Mouse (Mus musculus) kidney, embryonic 14.5 days (tissue): Measurements from ENCODE around the gene Nprl3. TPM values are rescaled to one million over a fixed set of nuclear protein-coding genes. Genes with fewer than 3 reads are reported as not detected.

ENCODE experiments used
- ATAC-seq: fragments of 200-750 bp; cut with Nextera tagmentation; 2 replicates; pipeline ENCODE4 v1.8.0; 2017; ENCODE audit warnings: moderate number of reproducible peaks, mild to moderate bottlenecking, moderate TSS enrichment, moderate library complexity; ENCODE audit not compliant: low FRiP score, low TSS enrichment
- H3K27ac ChIP-seq: fragments of 300-500 bp; sonication (generic); 2 replicates; pipeline ENCODE4 v1.5.1; 2014; ENCODE audit warnings: low read depth, mild to moderate bottlenecking, low read length, moderate library complexity, mixed read lengths
- H3K27me3 ChIP-seq: fragments of 300-500 bp; sonication (generic); 2 replicates; pipeline ENCODE4 v1.6.1; 2014; ENCODE audit warnings: mild to moderate bottlenecking, low read length; ENCODE audit not compliant: control insufficient read depth, insufficient read depth
- H3K36me3 ChIP-seq: fragments of 300-500 bp; sonication (generic); 2 replicates; pipeline ENCODE4 v1.6.1; 2014; ENCODE audit warnings: low read length, mixed read lengths; ENCODE audit not compliant: control insufficient read depth, insufficient read depth
- H3K4me1 ChIP-seq: fragments of 300-500 bp; sonication (generic); 2 replicates; pipeline ENCODE4 v1.6.1; 2014; ENCODE audit warnings: low read length, mixed read lengths; ENCODE audit not compliant: control insufficient read depth, insufficient read depth
- H3K4me2 ChIP-seq: fragments of 300-500 bp; sonication (generic); replicated peaks from 2 replicates; pipeline ENCODE4 v1.6.1; 2014; ENCODE audit warnings: low read depth, mild to moderate bottlenecking, low read length
- H3K4me3 ChIP-seq: fragments of 300-500 bp; sonication (generic); 2 replicates; pipeline ENCODE4 v1.5.1; 2014; ENCODE audit warnings: mild to moderate bottlenecking, low read length
- H3K9ac ChIP-seq: fragments of 300-500 bp; sonication (generic); 2 replicates; pipeline ENCODE4 v1.6.1; 2014; ENCODE audit warnings: low read depth, mild to moderate bottlenecking, low read length, moderate library complexity
- H3K9me3 ChIP-seq: fragments of 300-500 bp; sonication (generic); 2 replicates; pipeline ENCODE4 v1.6.1; 2016; ENCODE audit warnings: low read length; ENCODE audit not compliant: control insufficient read depth
- WGBS: fragments of 180-500 bp; shearing (Covaris S2); extraction: QIAGEN DNeasy Blood & Tissue Kit; methylation state at CpG from one replicate; pipeline ENCODE4 v1.1.7; 2014; 5-methylcytosine and 5-hydroxymethylcytosine counted together
- polyA plus RNA-seq: library from polyadenylated mRNA; unstranded; fragments of >200 nt; fragmentation: Nextera tagmentation; extraction: Ambion mirVana; gene quantifications from 2 replicates; pipeline ENCODE4 v1.2.1, GENCODE M21; 2014

Gene Nprl3
- polyA plus RNA-seq, 1 experiment from 2014 or later: 45.5 TPM

GRCm38 (mm10) chr11:32262674-32263415 lies 4.7 kb downstream of the Nprl3 start:
- Histone ChIP-seq H3K4me1 (0 out of 2 replicates have a peak, but pooled peaks cover 3% of the 10 kb centered on the region), H3K4me2 (no peak overlapping the region), H3K9me3 (no peaks in the 10 kb centered on the region), H3K36me3 (peaks cover 11% of the 10 kb centered on the region), H3K27ac (no peak overlapping the region), H3K9ac (no peak overlapping the region), H3K4me3 (no peak overlapping the region), H3K27me3 (no peaks in the 10 kb centered on the region)
- 64% methylated on average over 10 of the region's 10 CpGs for WGBS
- peak; percentile 52 for ATAC-seq

DNA sequence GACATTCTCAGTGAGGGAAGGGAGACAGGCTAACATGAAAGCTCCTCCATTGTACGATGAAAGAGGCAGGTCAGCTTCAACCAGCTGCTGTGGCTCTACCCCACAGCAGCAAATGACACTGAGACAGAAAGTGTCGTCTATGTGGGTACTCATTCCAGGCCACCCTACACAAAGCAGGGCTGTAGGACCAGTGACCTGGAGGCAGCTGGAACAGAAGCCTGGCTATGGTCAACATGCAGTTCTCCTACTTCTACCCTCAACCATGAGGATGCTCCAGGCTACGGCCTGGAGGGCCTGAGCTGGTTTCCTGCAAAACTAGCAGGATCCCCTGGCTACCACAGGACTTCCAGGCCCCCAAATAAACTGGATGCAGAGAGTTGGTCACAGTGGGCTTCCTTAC lies 10.9 kb downstream of the Nprl3 start:
- Histone ChIP-seq H3K9ac (no peak overlapping the region), H3K27me3 (no peaks in the 10 kb centered on the region), H3K4me3 (no peak overlapping the region), H3K4me2 (no peak overlapping the region), H3K4me1 (no peaks in the 10 kb centered on the region), H3K27ac (no peak overlapping the region), H3K36me3 (peaks cover 33% of the 10 kb centered on the region), H3K9me3 (no peaks in the 10 kb centered on the region)
- 87% methylated on average over 3 of the region's 3 CpGs for WGBS
- no peak for ATAC-seq

- H3K4me2 ChIP-seq: no peak overlapping the region
- 90% methylated on average over 1 of the region's 1 CpGs for WGBS
- H3K9ac ChIP-seq: no peak overlapping the region
- no peak for ATAC-seq
- no peaks in the 10 kb centered on the region for H3K27me3 ChIP-seq
- H3K4me3 ChIP-seq: no peak overlapping the region
- H3K4me1 ChIP-seq: no peaks in the 10 kb centered on the region
- no peaks in the 10 kb centered on the region for H3K9me3 ChIP-seq
- no peak overlapping the region for H3K27ac ChIP-seq
- H3K36me3 ChIP-seq: peaks cover 35% of the 10 kb centered on the region
Measured at GRCm38 (mm10) chr11:32256146-32256545, 11.4 kb downstream of the Nprl3 start.

- Histone ChIP-seq H3K4me2 (no peak overlapping the region), H3K27me3 (no peaks in the 10 kb centered on the region), H3K36me3 (peaks cover 38% of the 10 kb centered on the region), H3K4me3 (no peak overlapping the region), H3K9me3 (no peaks in the 10 kb centered on the region), H3K27ac (no peak overlapping the region), H3K4me1 (no peaks in the 10 kb centered on the region), H3K9ac (no peak overlapping the region)
- ATAC-seq: no peak
- 96% methylated on average over 1 of the region's 1 CpGs for WGBS
Measured at GRCm38 (mm10) chr11:32253121-32253520, 14.4 kb downstream of the Nprl3 start.

GRCm38 (mm10) chr11:32250880-32251763 lies 16.4 kb downstream of the Nprl3 start:
- 87% methylated on average over 8 of the region's 8 CpGs for WGBS

DNA sequence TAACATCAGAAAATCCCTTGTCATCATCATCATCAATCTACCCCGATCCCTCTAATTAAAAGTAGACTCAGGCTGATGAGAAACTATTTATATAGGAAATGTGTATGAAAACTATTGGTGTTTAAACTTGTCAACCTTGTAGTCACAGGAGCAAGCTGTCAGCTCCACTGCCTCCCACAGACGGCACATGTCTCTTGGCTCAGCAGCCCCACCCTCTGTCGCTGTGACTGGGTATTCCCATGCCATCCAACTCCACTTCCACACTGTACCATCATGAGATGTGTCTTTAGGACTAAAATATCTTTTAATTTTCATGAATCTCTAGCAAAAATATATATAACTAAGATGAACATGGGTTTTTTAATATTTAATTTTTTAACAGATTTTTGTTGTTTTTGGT lies 19.2 kb downstream of the Nprl3 start:
- Histone ChIP-seq H3K9me3 (no peaks in the 10 kb centered on the region), H3K9ac (no peak overlapping the region), H3K4me1 (peaks cover 11% of the 10 kb centered on the region), H3K27ac (no peak overlapping the region), H3K4me3 (no peak overlapping the region), H3K27me3 (no peaks in the 10 kb centered on the region), H3K4me2 (no peak overlapping the region), H3K36me3 (peaks cover 58% of the 10 kb centered on the region)
- WGBS: 62% methylated on average over 3 of the region's 3 CpGs
- ATAC-seq: no peak

More at GRCm38 (mm10) chr11:32250880-32251763, 16.4 kb downstream of the Nprl3 start:
- no peak for ATAC-seq
- Histone ChIP-seq H3K36me3 (peaks cover 57% of the 10 kb centered on the region), H3K9me3 (no peaks in the 10 kb centered on the region), H3K4me2 (no peak overlapping the region), H3K27me3 (no peaks in the 10 kb centered on the region), H3K9ac (no peak overlapping the region), H3K27ac (no peak overlapping the region), H3K4me3 (no peak overlapping the region), H3K4me1 (no peaks in the 10 kb centered on the region)

- peaks cover 14% of the 10 kb centered on the region for H3K4me1 ChIP-seq
- H3K9ac ChIP-seq: no peak overlapping the region
- no peaks in the 10 kb centered on the region for H3K27me3 ChIP-seq
- no peak overlapping the region for H3K4me2 ChIP-seq
- no peaks in the 10 kb centered on the region for H3K9me3 ChIP-seq
- peaks cover 51% of the 10 kb centered on the region for H3K36me3 ChIP-seq
- ATAC-seq: no peak
- no peak overlapping the region for H3K4me3 ChIP-seq
- H3K27ac ChIP-seq: no peak overlapping the region
Measured at GRCm38 (mm10) chr11:32247068-32247467, 20.4 kb downstream of the Nprl3 start.

- Histone ChIP-seq H3K27ac (no peak overlapping the region), H3K9me3 (no peaks in the 10 kb centered on the region), H3K4me1 (peaks cover 14% of the 10 kb centered on the region), H3K27me3 (no peaks in the 10 kb centered on the region), H3K4me2 (no peak overlapping the region), H3K9ac (no peak overlapping the region), H3K4me3 (no peak overlapping the region), H3K36me3 (peaks cover 55% of the 10 kb centered on the region)
- WGBS: 91% methylated on average over 6 of the region's 6 CpGs
- ATAC-seq: no peak
Measured at GRCm38 (mm10) chr11:32245614-32246013, 21.9 kb downstream of the Nprl3 start.

DNA sequence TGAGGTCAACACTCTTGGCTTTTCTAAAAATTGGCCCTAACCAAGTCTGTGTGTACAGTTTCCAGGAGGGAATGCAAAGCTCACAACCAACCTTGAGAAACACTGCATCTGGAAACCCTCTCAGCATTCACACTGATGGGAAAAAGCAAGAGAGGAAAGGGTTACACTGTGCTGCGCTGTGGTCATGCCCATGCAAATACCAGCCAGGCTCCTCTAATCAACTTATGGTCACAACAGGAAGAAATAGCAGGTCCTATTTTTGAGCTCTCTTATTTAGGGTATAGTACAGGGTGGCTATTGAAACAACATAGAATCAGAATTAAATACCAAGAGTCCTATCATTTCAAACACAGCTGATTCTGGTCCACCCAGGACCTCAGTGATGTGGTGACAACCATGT lies 22.9 kb downstream of the Nprl3 start:
- H3K9me3 ChIP-seq: no peaks in the 10 kb centered on the region
- peak overlapping the region; percentile 72 for H3K27ac ChIP-seq
- H3K4me1 ChIP-seq: peaks cover 14% of the 10 kb centered on the region
- no peak overlapping the region for H3K4me3 ChIP-seq
- peaks cover 54% of the 10 kb centered on the region for H3K36me3 ChIP-seq
- no peak overlapping the region for H3K9ac ChIP-seq
- no peak overlapping the region for H3K4me2 ChIP-seq
- no peaks in the 10 kb centered on the region for H3K27me3 ChIP-seq
- no peak for ATAC-seq
- WGBS: 93% methylated on average over 1 of the region's 1 CpGs
